Mouse (Mus musculus) c-Kit-positive CD71-positive TER-119-negative erythroid progenitor cells, embryonic 14.5 days (primary cell): Measurements from ENCODE around the gene 5031410I06Rik.
"Not testable (repeated sequence)": the region's sequence is repeated elsewhere in the genome, so short reads cannot be mapped to it uniquely, and the experiment has no call there.

Experiments used
- DNase-seq: peaks from one replicate; pipeline ENCODE4 v3.0.0-alpha.2; 2013; ENCODE audit warnings: low read depth

The 5031410I06Rik gene

GRCm38 (mm10) chr5:26105262-26105661 lies at the start of gene 5031410I06Rik:
5031410I06Rik (minus strand) TSS chr5:26105362.
- DNase-seq: not testable (repeated sequence)

DNA sequence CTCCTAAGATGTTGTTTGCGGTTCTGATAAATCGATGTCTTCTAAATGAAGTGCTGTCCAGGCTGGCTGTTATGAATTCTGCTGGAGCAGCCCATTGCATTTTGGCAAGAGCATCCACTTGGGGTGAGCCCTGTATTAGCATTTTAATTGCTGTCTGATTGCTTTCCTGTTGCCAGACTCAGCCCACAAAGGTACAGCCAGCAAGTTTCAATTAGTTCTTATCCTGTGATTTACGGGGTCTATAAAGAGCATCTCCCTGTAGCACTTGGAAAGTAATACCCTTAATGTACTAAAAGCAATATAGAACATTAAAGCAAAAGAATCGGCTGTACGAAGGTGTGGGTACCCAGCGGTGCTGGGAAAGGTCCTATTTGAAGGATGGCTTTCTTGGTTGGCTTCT lies 37.7 kb upstream of the 5031410I06Rik start:
- DNase-seq: no peak

DNA sequence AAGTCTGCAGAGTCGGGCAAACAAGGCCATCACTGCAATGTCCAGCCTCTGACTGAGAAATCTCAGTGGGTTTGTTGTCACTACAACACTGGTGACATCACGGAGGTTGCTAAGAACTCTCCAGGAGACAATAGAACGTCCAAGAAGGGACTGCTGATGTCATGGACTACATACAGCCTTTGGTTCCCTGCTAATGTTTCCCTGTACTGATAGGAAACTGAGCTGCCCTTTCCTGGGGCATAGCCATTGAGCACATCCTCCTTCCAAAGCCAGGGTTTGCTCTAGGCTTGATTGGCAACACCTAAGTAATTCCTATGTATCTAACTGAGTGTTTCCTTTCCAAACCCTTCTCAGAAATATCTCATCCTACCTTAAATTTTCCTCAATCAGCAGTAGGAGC lies 16.2 kb upstream of the 5031410I06Rik start, which contains the start of gene Gm10220:
Gene Gm10220 (minus strand): TSS at position 101 of the 400 bp plus-strand sequence.
- not testable (repeated sequence) for DNase-seq

- not testable (repeated sequence) for DNase-seq
These were observed 16.0 kb downstream of the 5031410I06Rik start, which contains the start of gene Gm10471 for GRCm38 (mm10) chr5:26089191-26089590. Gm10471 (minus strand) TSS chr5:26089291.

GRCm38 (mm10) chr5:26079023-26079422 lies 26.1 kb downstream of the 5031410I06Rik start:
- DNase-seq: not testable (repeated sequence)

- DNase-seq: no peak
These were observed 34.4 kb downstream of the 5031410I06Rik start for GRCm38 (mm10) chr5:26070716-26071115.

DNA sequence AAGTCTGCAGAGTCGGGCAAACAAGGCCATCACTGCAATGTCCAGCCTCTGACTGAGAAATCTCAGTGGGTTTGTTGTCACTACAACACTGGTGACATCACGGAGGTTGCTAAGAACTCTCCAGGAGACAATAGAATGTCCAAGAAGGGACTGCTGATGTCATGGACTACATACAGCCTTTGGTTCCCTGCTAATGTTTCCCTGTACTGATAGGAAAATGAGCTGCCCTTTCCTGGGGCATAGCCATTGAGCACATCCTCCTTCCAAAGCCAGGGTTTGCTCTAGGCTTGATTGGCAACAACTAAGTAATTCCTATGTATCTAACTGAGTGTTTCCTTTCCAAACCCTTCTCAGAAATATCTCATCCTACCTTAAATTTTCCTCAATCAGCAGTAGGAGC lies 46.7 kb downstream of the 5031410I06Rik start, which contains the start of gene Gm7347:
Gene Gm7347 (minus strand): TSS at position 101 of the 400 bp plus-strand sequence.
- DNase-seq: not testable (repeated sequence)
